Mouse (Mus musculus): ENCODE data around the gene 2310034G01Rik.
A peak's percentile ranks its signal among the peaks of the same experiment; 100 is the strongest.

Gene 2310034G01Rik

DNA sequence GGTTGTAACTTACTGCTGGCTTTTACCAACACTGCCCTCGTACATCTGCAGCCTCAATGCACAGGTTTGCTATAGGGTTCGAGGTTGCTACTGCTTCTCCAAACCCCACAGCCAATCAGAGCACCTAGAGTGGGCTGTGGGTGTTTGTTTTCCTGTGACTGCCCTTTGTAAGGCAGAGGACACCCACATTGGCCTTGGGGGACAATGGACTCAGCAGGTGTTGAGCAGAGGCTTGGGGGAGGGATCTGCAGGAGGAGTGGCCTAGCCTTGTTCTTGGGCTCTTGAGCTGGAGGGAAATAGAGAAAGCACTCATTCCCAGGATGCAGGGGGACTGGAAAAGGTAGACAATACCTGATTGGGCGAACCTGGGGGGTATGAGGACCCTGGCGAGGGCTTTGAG, 8.3 kb upstream of the 2310034G01Rik start:
- DNase-seq (ENCODE audit: low spot score in 2 of 2), result no peak

GRCm38 (mm10) chr19:46357344-46358280, 7.5 kb upstream of the 2310034G01Rik start:
- DNase-seq (ENCODE audit: low spot score in 2 of 2), result no peak

- DNase-seq (ENCODE audit: low spot score in 2 of 2), result peak; percentile 75
Measured at GRCm38 (mm10) chr19:46356701-46357138, 6.6 kb upstream of the 2310034G01Rik start.

DNA sequence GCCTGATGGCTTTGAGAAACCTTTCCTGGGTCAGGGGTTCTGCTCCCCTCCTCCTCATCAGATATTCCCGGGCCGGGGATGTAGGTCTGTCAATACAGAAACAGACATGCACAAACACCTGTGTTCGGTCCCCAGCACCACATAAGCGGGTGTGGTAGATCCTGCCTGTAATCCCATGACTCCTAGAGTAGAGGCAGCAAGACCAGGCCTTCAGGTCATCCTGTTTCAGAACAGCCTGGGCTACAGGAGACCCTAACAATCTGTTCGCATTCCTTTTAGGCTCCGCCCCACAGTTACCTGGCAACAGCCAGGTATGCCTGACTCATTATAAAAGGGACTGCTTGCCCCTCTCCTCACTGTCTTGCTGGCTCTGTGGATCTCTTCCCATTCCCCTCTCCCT, 552 bp downstream of the 2310034G01Rik start:
- no peak for DNase-seq (ENCODE audit: low spot score in 2 of 2)

- DNase-seq (ENCODE audit: low spot score in 2 of 2), result peak; percentile 61 to 68
Measured at GRCm38 (mm10) chr19:46348761-46349458, 1.2 kb downstream of the 2310034G01Rik start.

DNA sequence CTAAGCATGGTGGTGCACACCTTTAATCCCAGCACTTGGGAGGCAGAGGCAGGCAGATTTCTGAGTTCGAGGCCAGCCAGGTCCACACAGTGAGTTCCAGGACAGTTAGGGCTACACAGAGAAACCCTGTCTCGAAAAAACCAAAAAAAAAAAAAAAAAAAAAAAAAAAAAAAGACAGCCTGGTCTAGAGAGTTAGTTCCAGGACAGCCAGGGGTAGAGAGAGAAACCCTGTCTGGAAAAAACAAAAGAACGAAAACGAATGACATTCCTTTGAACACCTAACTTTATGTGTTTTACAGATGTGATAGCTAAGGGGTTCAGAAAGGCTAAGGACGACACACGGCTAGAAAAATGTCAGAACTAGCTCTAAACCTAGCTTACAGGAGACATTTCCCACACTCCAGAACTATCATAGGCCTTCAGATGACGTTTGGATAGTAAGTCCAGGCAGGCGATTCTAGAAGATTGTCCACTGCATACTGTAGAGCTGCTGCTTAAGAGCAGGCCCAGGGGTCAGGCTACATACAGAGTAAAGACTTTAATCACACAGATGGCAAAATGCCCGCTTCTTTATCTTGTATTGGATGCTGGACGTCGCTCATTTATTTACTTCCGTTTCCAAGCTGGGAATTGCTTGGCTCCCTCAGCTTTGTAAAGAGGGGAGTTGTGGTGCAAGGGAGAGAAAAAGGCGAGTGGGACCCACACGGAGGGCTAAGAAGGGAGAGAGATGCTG, 2.0 kb downstream of the 2310034G01Rik start:
- DNase-seq (ENCODE audit: low spot score in 2 of 2), result no peak

DNA sequence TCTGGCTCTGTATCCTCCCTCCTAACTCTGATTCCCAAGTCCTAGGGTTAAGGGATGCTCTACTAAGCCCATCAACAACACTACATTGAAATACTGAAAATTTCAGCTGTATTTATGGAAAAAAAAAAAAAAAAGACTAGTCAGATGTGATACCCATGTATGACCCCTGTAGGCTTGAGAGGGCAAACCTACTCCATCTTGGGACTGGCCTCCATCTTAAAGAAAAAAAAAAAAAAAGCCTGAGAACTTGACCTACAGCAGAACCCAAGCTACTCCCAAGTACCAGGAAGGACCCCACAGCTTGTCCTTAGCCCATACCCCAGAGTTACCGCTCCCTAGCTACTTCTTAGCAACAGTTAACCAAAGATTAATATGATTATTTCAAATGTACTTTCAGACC, 3.0 kb downstream of the 2310034G01Rik start:
- DNase-seq (ENCODE audit: low spot score in 2 of 2), result no peak

- DNase-seq (ENCODE audit: low spot score in 2 of 2), result no peak
Measured at GRCm38 (mm10) chr19:46344710-46345419, 5.2 kb downstream of the 2310034G01Rik start.

DNA sequence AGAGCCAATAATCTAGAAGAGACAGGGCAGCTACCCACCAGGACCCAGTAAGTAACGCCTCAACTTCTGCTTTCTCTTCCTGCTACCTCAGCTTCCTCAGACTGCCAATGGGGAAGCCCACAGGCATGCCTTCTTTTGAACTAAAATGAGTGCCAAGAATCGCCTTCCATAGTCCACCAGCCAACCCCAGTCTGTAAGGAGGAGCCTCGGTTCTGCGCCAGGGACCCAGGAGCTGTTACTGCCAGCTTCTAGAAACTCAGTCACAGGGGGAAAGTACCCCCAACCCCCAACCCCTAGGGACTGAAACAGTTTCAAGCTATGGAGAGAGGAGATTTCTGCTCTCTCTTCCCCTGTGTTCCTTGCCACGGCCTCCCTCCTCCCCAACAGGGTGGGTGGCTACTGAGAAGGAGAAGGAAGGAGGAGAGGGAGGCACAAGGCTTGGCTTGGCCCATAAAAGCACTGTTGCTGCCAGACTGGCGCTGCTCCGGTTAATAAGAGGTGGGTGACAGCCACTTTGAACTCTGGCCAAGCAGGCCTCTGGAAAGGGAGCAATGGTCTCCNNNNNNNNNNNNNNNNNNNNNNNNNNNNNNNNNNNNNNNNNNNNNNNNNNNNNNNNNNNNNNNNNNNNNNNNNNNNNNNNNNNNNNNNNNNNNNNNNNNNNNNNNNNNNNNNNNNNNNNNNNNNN, 10.7 kb downstream of the 2310034G01Rik start:
- DNase-seq (ENCODE audit: low spot score in 2 of 2), result no peak

DNA sequence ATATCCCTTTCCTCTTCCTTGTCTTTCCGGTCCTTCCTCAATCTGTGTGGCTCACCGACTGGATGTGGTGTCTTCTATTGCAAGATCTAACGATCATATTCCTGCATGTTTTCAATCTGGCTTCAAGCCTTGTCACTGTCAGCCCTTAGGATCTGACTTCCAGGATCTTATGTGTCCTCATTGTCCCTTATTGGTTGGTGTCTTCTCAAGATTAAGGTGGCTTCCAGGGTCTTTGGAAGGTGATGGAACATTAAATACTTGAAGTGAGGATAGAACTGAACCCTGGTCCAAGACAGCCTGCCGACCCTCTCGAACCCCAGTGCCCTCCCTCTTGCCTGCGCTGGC, 11.2 kb downstream of the 2310034G01Rik start:
- DNase-seq (ENCODE audit: low spot score in 2 of 2), result no peak

- peak; percentile 92 to 98 for DNase-seq (ENCODE audit: low spot score in 2 of 2)
Measured at GRCm38 (mm10) chr19:46338331-46338936, 11.7 kb downstream of the 2310034G01Rik start, which contains the start of gene Cuedc2. Cuedc2 (minus strand) TSS chr19:46338702.

- no peak for DNase-seq (ENCODE audit: low spot score in 2 of 2)
Measured at GRCm38 (mm10) chr19:46337719-46338330, 12.3 kb downstream of the 2310034G01Rik start.

- no peak for DNase-seq (ENCODE audit: low spot score in 2 of 2)
Measured at GRCm38 (mm10) chr19:46333906-46334305, 16.2 kb downstream of the 2310034G01Rik start.

- no peak for DNase-seq (ENCODE audit: low spot score in 2 of 2)
Measured at GRCm38 (mm10) chr19:46332721-46333339, 17.3 kb downstream of the 2310034G01Rik start.

DNA sequence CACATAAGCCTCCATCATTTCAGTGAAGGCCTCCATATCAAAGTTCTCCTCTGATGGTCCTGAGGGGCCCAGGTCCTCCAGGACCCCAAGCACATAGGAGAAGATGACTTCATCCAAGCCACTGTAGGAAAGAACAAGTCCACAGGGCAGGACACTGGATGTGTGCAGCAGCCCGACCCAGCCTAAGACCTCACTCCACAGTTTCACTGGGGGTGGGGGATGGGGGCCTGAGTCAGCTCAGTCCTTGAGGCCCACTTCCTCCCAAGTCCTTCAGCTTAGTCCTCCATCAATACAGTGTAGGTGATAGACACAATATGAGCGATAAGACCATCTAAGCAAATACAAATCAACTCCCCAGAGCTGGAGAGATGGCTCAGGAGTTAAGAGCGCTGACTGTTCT, 18.2 kb downstream of the 2310034G01Rik start:
- DNase-seq (ENCODE audit: low spot score in 2 of 2), result no peak

- DNase-seq (ENCODE audit: low spot score in 2 of 2), result no peak
Measured at GRCm38 (mm10) chr19:46331326-46331725, 18.8 kb downstream of the 2310034G01Rik start.

DNA sequence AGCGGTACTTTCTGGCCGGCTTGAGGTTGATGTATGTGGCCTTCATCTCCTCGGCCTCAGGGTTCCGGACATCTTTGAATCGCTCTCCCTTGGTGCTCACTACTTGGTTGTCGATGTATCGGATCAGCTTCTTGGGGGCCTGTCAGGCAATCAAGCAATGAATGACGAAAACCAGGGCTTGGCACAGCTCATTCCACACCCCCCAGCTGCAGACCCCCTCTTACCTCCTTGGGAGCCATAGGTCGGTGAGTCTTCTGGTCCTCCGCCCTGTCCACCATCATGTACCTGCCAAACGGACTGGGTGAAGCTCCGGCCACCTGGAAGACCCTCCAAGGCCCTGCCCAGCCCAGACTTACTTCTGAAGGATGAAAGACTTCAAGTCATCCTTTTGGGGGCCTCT, 19.4 kb downstream of the 2310034G01Rik start:
- DNase-seq (ENCODE audit: low spot score in 2 of 2), result no peak

GRCm38 (mm10) chr19:46329951-46330350, 20.2 kb downstream of the 2310034G01Rik start:
- peak; percentile 75 for DNase-seq (ENCODE audit: low spot score in 2 of 2)

DNA sequence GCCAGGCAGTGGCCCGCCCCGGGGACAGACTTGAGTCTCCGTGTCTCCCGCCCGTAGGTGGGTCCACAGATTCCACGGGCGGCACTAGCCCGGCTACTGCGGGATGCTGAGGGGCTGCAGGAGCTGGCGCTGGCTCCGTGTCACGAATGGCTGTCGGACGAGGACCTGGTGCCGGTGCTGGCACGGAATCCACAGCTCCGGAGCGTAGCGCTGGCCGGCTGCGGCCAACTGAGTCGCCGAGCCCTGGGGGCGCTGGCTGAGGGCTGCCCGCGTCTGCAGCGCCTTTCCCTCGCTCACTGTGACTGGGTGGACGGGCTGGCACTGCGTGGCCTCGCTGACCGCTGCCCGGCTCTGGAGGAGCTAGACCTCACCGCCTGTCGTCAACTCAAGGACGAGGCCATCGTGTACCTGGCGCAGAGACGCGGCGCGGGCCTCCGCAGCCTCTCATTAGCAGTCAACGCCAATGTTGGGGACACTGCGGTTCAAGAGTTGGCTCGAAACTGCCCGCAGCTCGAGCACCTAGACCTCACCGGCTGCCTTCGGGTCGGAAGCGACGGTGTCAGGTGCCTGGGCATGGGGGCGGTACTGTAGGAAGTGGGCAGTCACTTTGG, 21.0 kb downstream of the 2310034G01Rik start:
- no peak for DNase-seq (ENCODE audit: low spot score in 2 of 2)

Data from urinary bladder, adult 18-20 months (tissue).